26 mouse cellular contexts compared by ENCODE assay signal in genomic region chr4:48746237-48746636, GRCm38 (mm10).
DNase-seq lines count a peak whose midpoint lies in the region; ATAC-seq and TF ChIP-seq lines count a peak whose summit lies in the region.
"Had no signal": no experiment of that assay in that cellular context is flagged by ENCODE, and none has a peak within 500 bp of the region (broad histone marks: within the 10 kb centered on the region; RNA-seq: fewer than 3 reads in every experiment).

No protein-coding gene starts in this region.

- peak; percentile 40 for DNase-seq in lung, embryonic 14.5 days
- no peak for DNase-seq in lung, adult 2 months
- DNase-seq in lung, postnatal 10 days = peak; percentile 31
- DNase-seq in lung, postnatal 36 days = peak; percentile 35
- DNase-seq in Muller cell, postnatal 12 days (ENCODE audit: inconsistent ontology term) = no peak
- DNase-seq: adrenal gland, adult 2 months; adrenal gland, postnatal 14 days; B cell, adult 2 months; cerebellum, adult 11 months; cerebellum, adult 2 months; cerebellum, adult 9-11 months; cerebellum, postnatal 25 days; gastrocnemius, postnatal 25 days; heart, adult 2 months had no signal

- no peak for TF ChIP-seq CTCF in lung, embryonic 14.5 days (IDR thresholded peaks at IDR 0.05; ENCODE audit: low read depth)
- TF ChIP-seq CTCF in lung, adult 2 months (IDR thresholded peaks at IDR 0.05; ENCODE audit: insufficient read depth, low read length) = no peak

- H3K36me3 ChIP-seq in kidney, embryonic 15.5 days = no peaks in the 10 kb centered on the region
- H3K36me3 ChIP-seq in kidney, embryonic 14.5 days (ENCODE audit: control insufficient read depth, insufficient read depth, low read length) = no peaks in the 10 kb centered on the region
- no peaks in the 10 kb centered on the region for H3K36me3 ChIP-seq in lung, embryonic 14.5 days (ENCODE audit: insufficient read depth)
- H3K36me3 ChIP-seq in midbrain, embryonic 13.5 days = no peaks in the 10 kb centered on the region
- H3K36me3 ChIP-seq: embryonic facial prominence, embryonic 12.5 days; embryonic facial prominence, embryonic 15.5 days; forebrain, embryonic 15.5 days; G1E; heart, embryonic 10.5 days; heart, embryonic 13.5 days; hindbrain, embryonic 12.5 days; hindbrain, embryonic 15.5 days had no signal

- H3K9ac ChIP-seq in kidney, embryonic 15.5 days = no peak overlapping the region
- H3K9ac ChIP-seq in kidney, embryonic 14.5 days (ENCODE audit: low read depth, low read length) = no peak overlapping the region
- no peak overlapping the region for H3K9ac ChIP-seq in lung, embryonic 14.5 days
- H3K9ac ChIP-seq in midbrain, embryonic 13.5 days (replicated peaks) = no peak overlapping the region
- H3K9ac ChIP-seq: embryonic facial prominence, embryonic 12.5 days; embryonic facial prominence, embryonic 15.5 days; forebrain, embryonic 15.5 days; heart, embryonic 13.5 days; hindbrain, embryonic 12.5 days; hindbrain, embryonic 15.5 days had no signal

- H3K9me3 ChIP-seq in kidney, embryonic 15.5 days (replicated peaks) = no peaks in the 10 kb centered on the region
- no peaks in the 10 kb centered on the region for H3K9me3 ChIP-seq in kidney, embryonic 14.5 days (ENCODE audit: control insufficient read depth, low read length)
- H3K9me3 ChIP-seq in lung, embryonic 14.5 days (ENCODE audit: low read depth, low read length) = no peaks in the 10 kb centered on the region
- H3K9me3 ChIP-seq in midbrain, embryonic 13.5 days = peaks cover 3% of the 10 kb centered on the region; the same call in 1 of the 2 replicates
- H3K9me3 ChIP-seq: embryonic facial prominence, embryonic 12.5 days; embryonic facial prominence, embryonic 15.5 days; forebrain, embryonic 15.5 days; heart, embryonic 10.5 days; hindbrain, embryonic 12.5 days; hindbrain, embryonic 15.5 days had no signal

- H3K4me1 ChIP-seq in kidney, embryonic 15.5 days = no peaks in the 10 kb centered on the region
- H3K4me1 ChIP-seq in kidney, embryonic 14.5 days (ENCODE audit: control insufficient read depth, insufficient read depth, low read length) = no peaks in the 10 kb centered on the region
- no peaks in the 10 kb centered on the region for H3K4me1 ChIP-seq in lung, embryonic 14.5 days (ENCODE audit: insufficient read depth)
- H3K4me1 ChIP-seq in lung, adult 2 months (ENCODE audit: control insufficient read depth, insufficient read depth, low read length) = peaks cover 5% of the 10 kb centered on the region; the same call in 1 of the 2 replicates
- H3K4me1 ChIP-seq in midbrain, embryonic 13.5 days (replicated peaks) = no peaks in the 10 kb centered on the region
- H3K4me1 ChIP-seq: embryonic facial prominence, embryonic 12.5 days; embryonic facial prominence, embryonic 15.5 days; forebrain, embryonic 15.5 days; heart, embryonic 10.5 days; hindbrain, embryonic 12.5 days; hindbrain, embryonic 15.5 days had no signal

- H3K27ac ChIP-seq in kidney, embryonic 15.5 days = no peak overlapping the region
- no peak overlapping the region; the same call in 1 of the 2 replicates for H3K27ac ChIP-seq in kidney, embryonic 14.5 days (ENCODE audit: low read depth, low read length)
- H3K27ac ChIP-seq in lung, embryonic 14.5 days (ENCODE audit: low read depth) = no peak overlapping the region
- no peak overlapping the region for H3K27ac ChIP-seq in midbrain, embryonic 13.5 days
- H3K27ac ChIP-seq: embryonic facial prominence, embryonic 12.5 days; embryonic facial prominence, embryonic 15.5 days; forebrain, embryonic 15.5 days; heart, adult 2 months; heart, embryonic 10.5 days; heart, embryonic 13.5 days; hindbrain, embryonic 12.5 days; hindbrain, embryonic 15.5 days had no signal

- no peak overlapping the region for H3K4me2 ChIP-seq in kidney, embryonic 15.5 days
- H3K4me2 ChIP-seq in kidney, embryonic 14.5 days (replicated peaks; ENCODE audit: low read depth, low read length) = no peak overlapping the region
- H3K4me2 ChIP-seq in lung, embryonic 14.5 days = no peak overlapping the region
- H3K4me2 ChIP-seq in midbrain, embryonic 13.5 days (replicated peaks) = no peak overlapping the region
- H3K4me2 ChIP-seq: embryonic facial prominence, embryonic 12.5 days; embryonic facial prominence, embryonic 15.5 days; forebrain, embryonic 15.5 days; heart, embryonic 13.5 days; hindbrain, embryonic 12.5 days; hindbrain, embryonic 15.5 days had no signal

- H3K4me3 ChIP-seq in kidney, embryonic 15.5 days (replicated peaks) = no peak overlapping the region
- H3K4me3 ChIP-seq in kidney, embryonic 14.5 days (ENCODE audit: low read length) = no peak overlapping the region
- H3K4me3 ChIP-seq in lung, embryonic 14.5 days (ENCODE audit: low read depth, low read length) = no peak overlapping the region
- H3K4me3 ChIP-seq in lung, adult 2 months (replicated peaks; ENCODE audit: extremely low read depth, low read depth, low read length) = no peak overlapping the region
- H3K4me3 ChIP-seq in midbrain, embryonic 13.5 days (replicated peaks) = no peak overlapping the region
- H3K4me3 ChIP-seq: embryonic facial prominence, embryonic 12.5 days; embryonic facial prominence, embryonic 15.5 days; forebrain, embryonic 15.5 days; heart, adult 2 months; heart, embryonic 10.5 days; heart, embryonic 13.5 days; hindbrain, embryonic 12.5 days; hindbrain, embryonic 15.5 days had no signal

- peak; percentile 40; the same call in 1 of the 2 replicates for ATAC-seq in kidney, embryonic 15.5 days (replicated peaks; ENCODE audit: low FRiP score)
- no peak; the same call in 1 of the 2 replicates for ATAC-seq in kidney, embryonic 14.5 days (ENCODE audit: low FRiP score, low TSS enrichment)
- ATAC-seq in lung, embryonic 14.5 days (ENCODE audit: insufficient read depth) = no peak
- ATAC-seq in midbrain, embryonic 13.5 days = no peak
- ATAC-seq: forebrain, embryonic 15.5 days had no signal

- no peaks in the 10 kb centered on the region for H3K27me3 ChIP-seq in kidney, embryonic 15.5 days
- H3K27me3 ChIP-seq in kidney, embryonic 14.5 days (ENCODE audit: control insufficient read depth, insufficient read depth, low read length) = no peaks in the 10 kb centered on the region
- H3K27me3 ChIP-seq in lung, embryonic 14.5 days (ENCODE audit: insufficient read depth, low read length) = no peaks in the 10 kb centered on the region
- no peaks in the 10 kb centered on the region for H3K27me3 ChIP-seq in midbrain, embryonic 13.5 days
- H3K27me3 ChIP-seq: CH12.LX; embryonic facial prominence, embryonic 12.5 days; embryonic facial prominence, embryonic 15.5 days; forebrain, embryonic 15.5 days; heart, embryonic 13.5 days; hindbrain, embryonic 12.5 days; hindbrain, embryonic 15.5 days had no signal

- 59% methylated on average over 3 of the region's 3 CpGs for WGBS in kidney, embryonic 15.5 days
- WGBS in kidney, embryonic 14.5 days = 61% methylated on average over 3 of the region's 3 CpGs
- WGBS in lung, embryonic 14.5 days = 49% methylated on average over 3 of the region's 3 CpGs
- WGBS in lung, adult 2 months = 34% methylated on average over 3 of the region's 3 CpGs
- 84% methylated on average over 3 of the region's 3 CpGs for WGBS in midbrain, embryonic 13.5 days

- TF ChIP-seq POLR2A in lung, adult 2 months (IDR thresholded peaks at IDR 0.05; ENCODE audit: borderline replicate concordance, extremely low read depth, low read depth, low read length) = no peak

Comparison
In these comparisons a context has a peak if more than half of its experiments do, and no peak if none do; other contexts are left out.
1. DNase-seq: peak in lung, embryonic 14.5 days (single experiment), lung, postnatal 10 days (single experiment) and lung, postnatal 36 days (single experiment); none in lung, adult 2 months (single experiment) and Muller cell, postnatal 12 days (single experiment).